In the genomic region with DNA sequence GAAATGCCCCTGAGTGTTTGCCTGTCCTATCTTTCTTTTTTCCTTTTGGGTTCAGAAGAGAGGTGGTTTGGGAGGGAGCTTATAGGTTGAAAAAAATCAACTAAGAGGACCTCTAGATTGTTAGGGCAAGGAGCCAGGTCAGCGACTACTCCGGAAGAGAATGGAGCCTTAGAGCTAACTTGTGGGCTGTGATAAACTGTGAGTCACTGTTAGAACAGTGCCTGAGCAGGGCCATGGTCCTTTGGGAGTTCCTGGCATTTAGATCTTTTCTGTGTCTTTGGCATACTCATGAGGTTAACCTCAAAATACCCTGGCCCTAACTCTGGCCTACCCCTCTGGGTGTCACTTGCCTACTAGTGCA, we compare ENCODE assay signal across 9 mouse cellular contexts. TPM values are rescaled to one million over a fixed set of nuclear protein-coding genes. Genes with fewer than 3 reads are reported as not detected.
DNase-seq lines count a peak whose midpoint lies in the region; ATAC-seq and TF ChIP-seq lines count a peak whose summit lies in the region.
"Had no signal": no experiment of that assay in that cellular context is flagged by ENCODE, and none has a peak within 500 bp of the region (broad histone marks: within the 10 kb centered on the region; RNA-seq: fewer than 3 reads in every experiment).

No protein-coding gene starts in this region.

- no peak overlapping the region for H3K9ac ChIP-seq in liver, embryonic 11.5 days (ENCODE audit: low read depth, low read length)
- no peak overlapping the region for H3K9ac ChIP-seq in stomach, embryonic 14.5 days (replicated peaks; ENCODE audit: low read depth, low read length)
- H3K9ac ChIP-seq: neural tube, embryonic 15.5 days had no signal

- no peak for DNase-seq in layer of hippocampus, adult 2 months (ENCODE audit: low spot score in 2 of 2)
- no peak for DNase-seq in layer of hippocampus, postnatal 14 days (ENCODE audit: low spot score in 2 of 2)
- DNase-seq in fibroblast of lung, adult 2 months (ENCODE audit: low read depth), result peak; percentile 78
- DNase-seq in liver, embryonic 11.5 days (ENCODE audit: low spot score), result no peak
- DNase-seq in layer of hippocampus, adult 11-12 months (ENCODE audit: low spot score), result no peak
- no peak for DNase-seq in urinary bladder, postnatal 36 days (ENCODE audit: low spot score in 2 of 2)
- DNase-seq in ovary, adult 18-20 months (ENCODE audit: low spot score), result no peak

- H3K27me3 ChIP-seq in liver, embryonic 11.5 days (replicated peaks; ENCODE audit: control insufficient read depth, insufficient read depth, low read length), result no peaks in the 10 kb centered on the region
- no peaks in the 10 kb centered on the region for H3K27me3 ChIP-seq in stomach, embryonic 14.5 days (ENCODE audit: control insufficient read depth, insufficient read depth, low read length)
- H3K27me3 ChIP-seq: neural tube, embryonic 15.5 days had no signal

- peak overlapping the region; percentile 4; the same call in 1 of the 2 replicates for H3K4me2 ChIP-seq in liver, embryonic 11.5 days
- no peak overlapping the region for H3K4me2 ChIP-seq in stomach, embryonic 14.5 days (replicated peaks; ENCODE audit: low read depth, low read length)
- H3K4me2 ChIP-seq: neural tube, embryonic 15.5 days had no signal

- no peak overlapping the region for H3K4me3 ChIP-seq in layer of hippocampus, adult 2 months
- no peak overlapping the region for H3K4me3 ChIP-seq in liver, embryonic 11.5 days (ENCODE audit: low read depth, low read length)
- no peak overlapping the region for H3K4me3 ChIP-seq in stomach, embryonic 14.5 days (ENCODE audit: low read depth, low read length)
- H3K4me3 ChIP-seq: neural tube, embryonic 15.5 days had no signal

- peak overlapping the region; percentile 58 for H3K27ac ChIP-seq in layer of hippocampus, adult 2 months
- H3K27ac ChIP-seq in liver, embryonic 11.5 days (ENCODE audit: low read depth, low read length), result 0 out of 2 replicates have a peak overlapping the region, but pooled peaks have one; percentile 34
- no peak overlapping the region for H3K27ac ChIP-seq in stomach, embryonic 14.5 days (ENCODE audit: low read length)
- H3K27ac ChIP-seq: neural tube, embryonic 15.5 days had no signal

- no peak for TF ChIP-seq CTCF in layer of hippocampus, adult 2 months (conservative IDR thresholded peaks at IDR 0.05)

- peaks cover 13% of the 10 kb centered on the region; the same call in 1 of the 2 replicates for H3K36me3 ChIP-seq in liver, embryonic 11.5 days (ENCODE audit: control insufficient read depth, insufficient read depth, low read length)
- no peaks in the 10 kb centered on the region for H3K36me3 ChIP-seq in stomach, embryonic 14.5 days (ENCODE audit: control insufficient read depth, insufficient read depth, low read length)

- no peak for ATAC-seq in liver, embryonic 11.5 days (replicated peaks; ENCODE audit: low FRiP score)
- peak; percentile 28; the same call in 1 of the 2 replicates for ATAC-seq in stomach, embryonic 14.5 days (ENCODE audit: insufficient number of reproducible peaks, insufficient read depth, low FRiP score, low read depth)

- peaks cover 22% of the 10 kb centered on the region for H3K4me1 ChIP-seq in liver, embryonic 11.5 days (replicated peaks; ENCODE audit: control insufficient read depth, insufficient read depth, low read length)
- H3K4me1 ChIP-seq in stomach, embryonic 14.5 days (ENCODE audit: control insufficient read depth, insufficient read depth, low read length), result no peaks in the 10 kb centered on the region

- H3K9me3 ChIP-seq in liver, embryonic 11.5 days (ENCODE audit: control insufficient read depth, low read length), result no peaks in the 10 kb centered on the region
- H3K9me3 ChIP-seq in stomach, embryonic 14.5 days (ENCODE audit: control insufficient read depth, low read depth, low read length), result no peaks in the 10 kb centered on the region
- H3K9me3 ChIP-seq: neural tube, embryonic 15.5 days had no signal

- WGBS in liver, embryonic 11.5 days, result 66% methylated on average over 2 of the region's 2 CpGs
- WGBS in stomach, embryonic 14.5 days, result 65% methylated on average over 2 of the region's 2 CpGs

RNA-seq across cellular contexts. Expression of a gene that starts 45.5 kb away (rescaled TPM):
- total RNA-seq in layer of hippocampus, adult 2 months (2021), result 10 to 100 TPM; 16.8 to 18.9 TPM
- total RNA-seq in layer of hippocampus, postnatal 14 days (2021), result 10 to 100 TPM; 16.4 to 18.9 TPM
- polyA plus RNA-seq in liver, embryonic 11.5 days (2014; fragmentation: Nextera tagmentation; extraction: Ambion mirVana), result 27.8 and 29.1 TPM in 2 replicates
- 20.8 and 23.6 TPM in 2 replicates for polyA plus RNA-seq in stomach, embryonic 14.5 days (2014; fragmentation: Nextera tagmentation; extraction: Ambion mirVana)
